9 mouse cellular contexts compared by ENCODE assay signal in genomic region chr9:103490439-103490838, GRCm38 (mm10). TPM values are rescaled to one million over a fixed set of nuclear protein-coding genes. Genes with fewer than 3 reads are reported as not detected.
DNase-seq lines count a peak whose midpoint lies in the region; ATAC-seq and TF ChIP-seq lines count a peak whose summit lies in the region.
"Had no signal": no experiment of that assay in that cellular context is flagged by ENCODE, and none has a peak within 500 bp of the region (broad histone marks: within the 10 kb centered on the region; RNA-seq: fewer than 3 reads in every experiment).

No protein-coding gene starts in this region.

- no peak for TF ChIP-seq POLR2A in MEL (IDR thresholded peaks at IDR 0.05; ENCODE audit: control insufficient read depth in 1 of 2, insufficient read depth in 1 of 2, low read depth in 1 of 2, low read length in 2 of 2, poor library complexity in 1 of 2)

- DNase-seq in MEL (ENCODE audit: low read depth, low spot score), result peak; percentile 33
- peak; percentile 79 for DNase-seq in cerebellum, adult 11-12 months
- DNase-seq in forelimb bud, embryonic 11.5 days (ENCODE audit: low read depth, low spot score), result peak; percentile 77
- peak; percentile 84 to 87 for DNase-seq in layer of hippocampus, postnatal 10 days (ENCODE audit: low spot score in 2 of 2)
- DNase-seq in lung, postnatal 25 days (ENCODE audit: low spot score), result peak; percentile 73
- DNase-seq in right cerebral cortex, adult 18-20 months, result peak; percentile 64
- peak; percentile 32 to 69 for DNase-seq in urinary bladder, adult 18-20 months (ENCODE audit: low spot score in 2 of 2)

- no peak overlapping the region for H3K27ac ChIP-seq in MEL (ENCODE audit: control insufficient read depth, low read depth, low read length)
- H3K27ac ChIP-seq in hindbrain, embryonic 12.5 days, result no peak overlapping the region
- H3K27ac ChIP-seq: heart, embryonic 15.5 days had no signal

- ATAC-seq in hindbrain, embryonic 12.5 days (ENCODE audit: low FRiP score), result peak; percentile 46; the same call in 1 of the 2 replicates

- TF ChIP-seq RAD21 in MEL (IDR thresholded peaks at IDR 0.05; ENCODE audit: low read depth, low read length), result peak; percentile 50

- TF ChIP-seq CTCF in MEL (IDR thresholded peaks at IDR 0.05 in 2 of 3, conservative IDR thresholded peaks at IDR 0.05 in 1 of 3; ENCODE audit: control insufficient read depth in 1 of 3, insufficient read depth in 1 of 3, low read depth in 2 of 3, low read length in 3 of 3, poor library complexity in 1 of 3, severe bottlenecking in 1 of 3), result peak; percentile 55 to 80 (median 59)

- no peaks in the 10 kb centered on the region for H3K36me3 ChIP-seq in MEL (ENCODE audit: control insufficient read depth in 1 of 2, insufficient read depth in 2 of 2, low read length in 2 of 2)
- no peaks in the 10 kb centered on the region for H3K36me3 ChIP-seq in hindbrain, embryonic 12.5 days
- H3K36me3 ChIP-seq: heart, embryonic 15.5 days had no signal

- TF ChIP-seq EP300 in MEL (IDR thresholded peaks at IDR 0.05; ENCODE audit: low read depth in 1 of 2, low read length in 2 of 2), result no peak

- no peak overlapping the region for H3K4me2 ChIP-seq in hindbrain, embryonic 12.5 days (replicated peaks)
- H3K4me2 ChIP-seq: heart, embryonic 15.5 days had no signal

- 24% methylated on average over 2 of the region's 2 CpGs for WGBS in hindbrain, embryonic 12.5 days

- H3K4me1 ChIP-seq in MEL (ENCODE audit: control insufficient read depth in 1 of 2, insufficient read depth in 2 of 2, low read length in 2 of 2), result no peaks in the 10 kb centered on the region
- H3K4me1 ChIP-seq in hindbrain, embryonic 12.5 days, result peaks cover 15% of the 10 kb centered on the region; the same call in 1 of the 2 replicates

- no peaks in the 10 kb centered on the region for H3K9me3 ChIP-seq in MEL (replicated peaks; ENCODE audit: insufficient read depth, low read length)
- no peaks in the 10 kb centered on the region for H3K9me3 ChIP-seq in hindbrain, embryonic 12.5 days (replicated peaks)
- H3K9me3 ChIP-seq: heart, embryonic 15.5 days had no signal

- H3K4me3 ChIP-seq in MEL (ENCODE audit: control insufficient read depth in 1 of 2, insufficient read depth in 1 of 2, low read depth in 2 of 2, low read length in 2 of 2), result no peak overlapping the region
- no peak overlapping the region for H3K4me3 ChIP-seq in hindbrain, embryonic 12.5 days
- H3K4me3 ChIP-seq: heart, embryonic 15.5 days had no signal

- H3K27me3 ChIP-seq in MEL (ENCODE audit: control insufficient read depth in 1 of 2, insufficient read depth in 2 of 2, low read length in 2 of 2), result no peaks in the 10 kb centered on the region
- H3K27me3 ChIP-seq in hindbrain, embryonic 12.5 days, result peaks cover 17% of the 10 kb centered on the region
- H3K27me3 ChIP-seq: heart, embryonic 15.5 days had no signal

- H3K9ac ChIP-seq in MEL (ENCODE audit: control insufficient read depth, low read depth, low read length, poor library complexity, severe bottlenecking), result no peak overlapping the region
- no peak overlapping the region for H3K9ac ChIP-seq in hindbrain, embryonic 12.5 days
- H3K9ac ChIP-seq: heart, embryonic 15.5 days had no signal

- H3K79me2 ChIP-seq in MEL (ENCODE audit: control insufficient read depth, insufficient read depth, low read length, poor library complexity), result no peaks in the 10 kb centered on the region

TF ChIP-seq in MEL, 35 proteins besides CTCF, POLR2A, EP300 and RAD21:
- TF ChIP-seq SMC3 (IDR thresholded peaks at IDR 0.05; ENCODE audit: low read depth, low read length) (peak; percentile 57), HCFC1 (IDR thresholded peaks at IDR 0.05; ENCODE audit: low read depth, low read length) (no peak), ZMIZ1 (IDR thresholded peaks at IDR 0.05; ENCODE audit: low read depth, low read length) (no peak)

RNA-seq across cellular contexts. Expression of gene Bfsp2, which starts 10.2 kb away (rescaled TPM):
- total RNA-seq in MEL (2012; rRNA removed), result 0.10 and 0.27 TPM in 2 replicates
- 1 to 10 TPM in 1 of 2 experiments, not detected in 1; 2.4 TPM for polyA plus RNA-seq in MEL (2012; ENCODE audit: insufficient read depth in 1 of 2, insufficient read length in 2 of 2, low read depth in 1 of 2, low replicate concordance in 2 of 2, missing spikeins in 1 of 2)
- polyA plus RNA-seq in hindbrain, embryonic 12.5 days (2016; fragmentation: Nextera tagmentation; extraction: Ambion mirVana), result 2.1 and 2.2 TPM in 2 replicates
- total RNA-seq in layer of hippocampus, postnatal 10 days (2021), result 1 to 10 TPM; 2.2 to 3.6 TPM

Comparison
In these comparisons a context has a peak if more than half of its experiments do, and no peak if none do; other contexts are left out.
1. DNase-seq: peak in every context shown above with its lines; median percentile 86 in layer of hippocampus, postnatal 10 days; 79 in cerebellum, adult 11-12 months; 77 in forelimb bud, embryonic 11.5 days; 73 in lung, postnatal 25 days; 64 in right cerebral cortex, adult 18-20 months; 50 in urinary bladder, adult 18-20 months; 33 in MEL.